Mouse (Mus musculus) T-helper 2 cell (primary cell): ENCODE measurements around the gene Myb.

Experiments used
- in situ Hi-C: fragments of 300-600 bp; cut with MboI, MseI; formaldehyde crosslinking; loops from one replicate; pipeline ENCODE4 v1.15.1; 2025; ENCODE audit warnings: high pct_unique_total_duplicates

The Myb gene

DNA sequence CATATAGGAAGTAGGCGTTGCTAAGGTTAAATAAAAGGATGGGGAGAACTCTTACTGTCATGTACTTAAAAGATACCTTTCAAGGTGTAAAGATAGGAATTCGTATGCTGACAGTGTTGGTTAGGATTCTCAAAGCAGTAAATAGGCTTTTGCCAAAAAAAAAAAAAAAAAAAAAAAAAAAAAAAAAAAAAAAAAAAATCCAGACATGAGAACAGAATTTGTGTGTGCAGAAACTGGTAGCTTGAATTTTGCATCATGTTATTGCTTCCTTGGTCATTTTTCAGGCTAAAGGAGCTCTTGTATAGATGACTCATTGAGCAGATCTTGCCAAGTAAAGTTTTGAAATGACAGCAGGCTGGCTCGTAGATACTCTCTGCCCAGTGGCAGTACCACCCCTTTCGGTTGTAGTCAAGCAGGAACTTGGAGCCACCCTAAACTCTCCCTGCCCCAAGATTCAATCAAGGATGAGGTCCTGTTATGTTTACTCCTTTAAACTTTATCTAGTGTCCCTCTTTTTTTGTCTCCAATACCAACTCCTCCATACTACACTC is 11.9 kb upstream of the Myb start:
- in situ Hi-C loops: no loop called here

GRCm38 (mm10) chr10:21168466-21168865 is 7.7 kb upstream of the Myb start:
- in situ Hi-C loops: loop anchor here (10.0 kb wide), 2 partner anchors 126 to 166 kb away; partner anchors contain the start of gene Hbs1l

- in situ Hi-C loops: loop anchor here (10.0 kb wide), 2 partner anchors 127 to 167 kb away; partner anchors contain the start of gene Hbs1l
Measured at GRCm38 (mm10) chr10:21167842-21168241, 7.1 kb upstream of the Myb start.

DNA sequence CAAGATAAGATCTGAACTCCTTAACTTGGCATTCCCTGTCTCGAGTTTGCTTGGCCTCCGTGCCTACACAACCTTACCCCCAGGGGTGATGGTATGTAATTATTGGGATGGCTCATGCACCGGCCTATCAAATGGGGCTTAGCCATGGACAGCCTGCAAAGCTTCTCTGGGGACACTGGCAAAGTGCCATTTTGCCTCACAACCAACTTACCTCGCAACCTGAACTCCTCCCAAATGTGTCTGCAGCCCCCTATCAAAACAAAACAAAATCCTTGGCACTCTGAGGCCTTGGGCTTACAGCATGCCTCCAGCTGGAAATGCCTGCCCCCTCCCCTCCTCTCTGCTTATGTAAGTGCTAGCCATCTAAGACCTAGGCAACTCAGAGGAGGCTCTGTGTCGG is 6.4 kb upstream of the Myb start:
- in situ Hi-C loops: loop anchor here (10.0 kb wide), 2 partner anchors 128 to 168 kb away; partner anchors contain the start of gene Hbs1l

- in situ Hi-C loops: loop anchor here (10.0 kb wide), 2 partner anchors 129 to 169 kb away; partner anchors contain the start of gene Hbs1l
Measured at GRCm38 (mm10) chr10:21165411-21165810, 4.6 kb upstream of the Myb start.

GRCm38 (mm10) chr10:21162124-21162523 is 1.3 kb upstream of the Myb start:
- in situ Hi-C loops: loop anchor here (10.0 kb wide), 2 partner anchors 133 to 173 kb away; partner anchors contain the start of gene Hbs1l

DNA sequence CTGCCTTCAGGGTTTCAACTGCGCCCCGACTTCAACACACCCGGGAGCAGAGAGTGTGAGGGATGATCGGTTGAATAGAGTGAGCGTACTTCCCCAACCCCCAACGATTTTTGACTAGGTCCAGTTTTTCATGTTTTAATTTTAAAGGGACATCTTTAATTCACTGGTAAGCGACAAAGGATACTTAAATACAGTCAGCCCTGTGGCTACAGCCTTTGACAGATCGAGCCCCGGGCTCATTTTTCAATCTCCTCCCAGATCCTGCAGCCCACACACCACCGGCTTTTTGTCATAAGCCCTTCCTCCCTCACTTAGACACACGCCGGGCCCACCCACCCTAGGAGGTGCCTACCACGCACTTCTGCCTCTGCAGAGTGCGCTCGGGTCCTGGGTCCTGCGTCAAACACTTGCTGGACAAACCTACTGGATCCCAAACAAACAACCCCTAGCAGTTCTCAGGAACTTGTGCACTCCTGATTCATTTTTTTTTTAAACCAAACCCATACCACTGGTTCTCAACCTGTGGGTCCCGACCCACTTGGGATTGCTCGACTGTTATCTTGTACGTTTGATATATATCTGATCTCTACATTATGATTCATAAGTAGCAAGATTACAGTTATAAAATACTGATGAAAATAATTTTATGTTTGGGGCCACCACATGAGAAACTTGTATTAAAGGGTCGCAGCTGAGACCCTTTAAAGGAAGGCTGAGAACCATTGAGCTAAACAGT is 743 bp upstream of the Myb start:
- in situ Hi-C loops: loop anchor here (10.0 kb wide), 2 partner anchors 133 to 173 kb away; partner anchors contain the start of gene Hbs1l

GRCm38 (mm10) chr10:21159697-21160394 is 938 bp downstream of the Myb start:
- in situ Hi-C loops: loop anchor here (10.0 kb wide), 2 partner anchors 135 to 175 kb away; partner anchors contain the start of gene Hbs1l

- in situ Hi-C loops: no loop called here
Measured at GRCm38 (mm10) chr10:21158918-21159443, 1.8 kb downstream of the Myb start.

GRCm38 (mm10) chr10:21158111-21158917 is 2.5 kb downstream of the Myb start:
- in situ Hi-C loops: no loop called here

- in situ Hi-C loops: no loop called here
Measured at GRCm38 (mm10) chr10:21156953-21157499, 3.8 kb downstream of the Myb start.

GRCm38 (mm10) chr10:21156416-21156815 is 4.4 kb downstream of the Myb start:
- in situ Hi-C loops: no loop called here

GRCm38 (mm10) chr10:21154927-21155326 is 5.9 kb downstream of the Myb start:
- in situ Hi-C loops: no loop called here

- in situ Hi-C loops: no loop called here
Measured at GRCm38 (mm10) chr10:21153433-21153832, 7.4 kb downstream of the Myb start.

GRCm38 (mm10) chr10:21152812-21153211 is 8.0 kb downstream of the Myb start:
- in situ Hi-C loops: no loop called here

- in situ Hi-C loops: no loop called here
Measured at GRCm38 (mm10) chr10:21151320-21151719, 9.5 kb downstream of the Myb start.

DNA sequence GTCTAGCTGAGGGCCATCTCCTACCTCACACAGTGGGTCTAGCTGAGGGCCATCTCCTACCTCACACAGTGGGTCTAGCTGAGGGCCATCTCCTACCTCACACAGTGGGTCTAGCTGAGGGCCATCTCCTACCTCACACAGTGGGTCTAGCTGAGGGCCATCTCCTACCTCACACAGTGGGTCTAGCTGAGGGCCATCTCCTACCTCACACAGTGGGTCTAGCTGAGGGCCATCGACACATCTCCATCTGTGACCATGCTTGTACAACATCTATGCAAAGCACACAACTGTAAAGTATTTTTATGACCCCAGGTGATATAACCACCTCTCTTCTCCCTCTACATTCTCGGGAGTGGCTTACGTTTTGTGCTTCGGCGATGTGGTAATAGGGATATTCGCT is 10.8 kb downstream of the Myb start:
- in situ Hi-C loops: loop anchor here (5.0 kb wide), 1 partner anchor 68 kb away; no protein-coding TSS in a partner anchor

DNA sequence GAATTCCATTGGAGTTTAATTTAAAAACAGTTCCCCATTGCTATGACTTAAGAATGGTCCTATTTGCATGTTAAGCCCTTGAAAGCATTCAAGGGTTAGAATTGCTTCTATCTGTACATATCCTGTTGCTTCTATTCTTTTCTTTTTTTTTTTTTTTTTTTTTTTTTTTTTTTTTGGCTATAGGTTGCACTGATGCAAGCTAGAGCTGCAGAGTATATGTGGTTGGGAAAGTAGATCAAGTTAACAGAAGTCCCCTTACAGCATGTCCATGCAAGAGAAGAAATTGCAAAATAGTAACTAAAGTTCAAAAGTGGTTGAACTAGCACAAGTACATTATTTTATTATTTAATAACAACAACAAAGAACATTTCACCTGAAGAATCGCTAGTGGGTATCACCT is 14.1 kb downstream of the Myb start:
- in situ Hi-C loops: loop anchor here (5.0 kb wide), 1 partner anchor 64 kb away; no protein-coding TSS in a partner anchor

- in situ Hi-C loops: loop anchor here (5.0 kb wide), 1 partner anchor 64 kb away; no protein-coding TSS in a partner anchor
Measured at GRCm38 (mm10) chr10:21146263-21146662, 14.5 kb downstream of the Myb start.
